Mouse (Mus musculus): ENCODE results near the gene Wnk1.

The Wnk1 gene

GRCm38 (mm10) chr6:119903081-119903789, 135.2 kb downstream of the Wnk1 start:
- no peak for DNase-seq (ENCODE audit: low spot score)

GRCm38 (mm10) chr6:119902204-119903080, 136.0 kb downstream of the Wnk1 start, which contains the start of gene Rad52:
Gene Rad52 (plus strand): TSS chr6:119902698.
- DNase-seq (ENCODE audit: low spot score), result peak; percentile 88

- DNase-seq (ENCODE audit: low spot score), result no peak
These were observed 145.8 kb downstream of the Wnk1 start for GRCm38 (mm10) chr6:119892711-119893110.

- no peak for DNase-seq (ENCODE audit: low spot score)
These were observed 155.3 kb downstream of the Wnk1 start for GRCm38 (mm10) chr6:119883151-119883550.

All from testis, postnatal 14 days (tissue).